Mouse (Mus musculus): ENCODE data around the gene 2310009B15Rik.
A peak's percentile ranks its signal among the peaks of the same experiment; 100 is the strongest.

The 2310009B15Rik gene

GRCm38 (mm10) chr1:138856101-138856950 is at the start of gene 2310009B15Rik:
2310009B15Rik (minus strand) TSS chr1:138856852.
- DNase-seq (ENCODE audit: low read depth, low spot score): peak; percentile 84

GRCm38 (mm10) chr1:138906256-138906655 is 49.6 kb upstream of the 2310009B15Rik start:
- DNase-seq (ENCODE audit: low read depth, low spot score): no peak

- DNase-seq (ENCODE audit: low read depth, low spot score): no peak
These were observed 48.6 kb upstream of the 2310009B15Rik start for GRCm38 (mm10) chr1:138905092-138905765.

- no peak for DNase-seq (ENCODE audit: low read depth, low spot score)
These were observed 47.2 kb upstream of the 2310009B15Rik start for GRCm38 (mm10) chr1:138903894-138904293.

DNA sequence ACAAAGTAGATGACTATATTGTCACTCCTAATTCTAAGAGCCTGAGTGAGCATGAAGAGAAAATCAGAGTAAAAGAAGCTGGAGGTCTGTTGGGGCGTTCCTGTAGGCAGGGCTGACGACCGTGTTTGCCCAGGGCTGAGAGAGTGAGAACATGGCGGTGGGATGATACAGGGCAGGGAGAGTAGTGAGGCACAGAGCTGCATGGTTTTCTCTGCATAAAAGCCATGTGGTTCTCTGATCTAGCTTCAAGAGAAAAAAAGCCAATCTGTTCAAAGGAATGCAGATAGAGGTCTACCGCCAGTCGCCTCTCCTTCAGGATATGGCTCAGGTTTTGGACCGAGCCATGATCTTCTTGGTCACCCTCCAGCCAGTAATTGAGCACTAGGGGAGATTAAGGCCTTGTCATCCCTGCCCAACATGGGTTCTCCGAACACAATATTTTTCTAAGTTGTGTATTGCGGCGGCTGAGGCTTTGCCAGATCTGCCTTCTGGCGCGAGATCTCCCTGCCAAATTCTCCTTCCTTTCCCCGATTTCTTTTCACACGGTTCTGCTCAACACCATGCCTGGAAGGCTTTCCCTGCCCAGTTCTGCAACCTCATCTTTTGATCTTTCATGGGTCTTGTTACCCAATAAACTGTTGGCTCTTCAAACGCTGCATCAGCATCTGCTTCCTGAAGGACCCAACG is 44.9 kb upstream of the 2310009B15Rik start:
- no peak for DNase-seq (ENCODE audit: low read depth, low spot score)

DNA sequence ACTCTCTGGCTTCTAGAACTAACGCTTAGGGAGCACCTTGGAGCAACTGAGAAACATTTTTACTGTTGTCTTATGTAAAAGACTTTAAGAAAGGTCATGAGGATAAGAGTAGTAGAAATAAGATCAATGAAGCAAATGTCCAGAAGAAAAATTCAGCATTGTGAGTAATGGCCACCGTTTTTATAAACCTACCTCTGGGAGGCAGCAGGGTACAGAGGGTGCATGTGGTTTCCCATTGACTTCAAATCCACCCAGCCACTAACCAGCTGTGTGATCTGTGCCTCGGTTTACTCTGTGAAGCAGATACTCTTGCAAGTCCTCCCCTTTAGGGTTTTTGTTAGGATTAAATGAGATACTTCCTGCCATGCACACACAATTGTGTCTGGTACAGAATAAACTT is 39.4 kb upstream of the 2310009B15Rik start:
- DNase-seq (ENCODE audit: low read depth, low spot score): no peak

DNA sequence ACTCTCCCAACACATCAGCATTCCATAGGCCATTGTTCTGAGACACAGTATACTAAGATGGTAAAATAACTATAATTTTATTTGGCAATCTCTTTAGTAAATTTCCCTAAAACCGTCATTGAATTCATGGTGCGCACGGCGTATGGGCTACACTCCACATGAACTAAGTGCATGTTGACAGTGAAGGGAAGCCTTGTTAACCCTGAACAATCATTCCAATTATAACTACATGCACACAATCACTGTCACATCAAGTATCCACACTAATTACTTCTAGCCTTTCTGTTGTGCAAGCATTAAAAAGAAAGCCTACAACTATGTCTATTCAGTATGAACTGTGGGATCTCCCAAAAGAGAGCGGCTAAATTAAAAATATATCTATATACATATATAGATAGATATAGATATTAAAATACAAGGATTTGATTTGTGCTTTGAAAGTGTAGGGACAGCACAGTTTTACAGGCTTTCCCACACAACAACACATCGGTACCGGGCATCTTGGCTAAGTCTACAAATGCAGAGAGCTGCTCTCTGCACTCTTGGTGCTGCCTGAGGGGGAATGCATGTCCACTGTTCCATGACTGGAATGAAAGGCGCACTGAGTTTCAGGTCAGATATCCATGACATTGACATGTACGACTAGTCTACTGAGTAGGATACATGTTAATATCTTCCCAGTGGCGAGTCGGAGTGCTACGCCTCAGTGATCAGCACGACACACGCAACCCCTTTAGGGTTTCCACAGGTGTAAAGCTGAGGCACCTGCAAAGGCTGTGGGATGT is 21.0 kb upstream of the 2310009B15Rik start:
- DNase-seq (ENCODE audit: low read depth, low spot score): no peak

GRCm38 (mm10) chr1:138876371-138877045 is 19.9 kb upstream of the 2310009B15Rik start:
- DNase-seq (ENCODE audit: low read depth, low spot score): no peak

DNA sequence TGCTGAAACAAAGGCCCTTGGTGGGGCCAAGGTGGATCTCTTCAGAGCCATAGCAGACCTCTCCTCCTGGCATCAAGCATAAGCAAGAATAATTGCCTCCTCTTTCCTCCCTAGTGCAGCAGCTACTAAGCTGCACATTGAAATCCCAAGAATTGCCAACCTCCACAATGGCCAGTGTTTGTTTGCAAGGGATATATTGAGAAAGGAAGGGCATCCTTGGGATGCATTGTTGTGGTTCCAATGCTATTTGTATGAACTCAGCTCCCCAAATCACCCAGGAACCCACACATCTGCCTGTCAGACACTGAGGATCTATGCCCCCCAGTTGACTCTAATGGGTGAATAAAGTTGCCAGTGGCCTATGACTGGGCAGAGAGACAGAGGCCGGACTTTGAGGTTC is 5.8 kb downstream of the 2310009B15Rik start:
- DNase-seq (ENCODE audit: low read depth, low spot score): no peak

GRCm38 (mm10) chr1:138850161-138850539 is 6.5 kb downstream of the 2310009B15Rik start:
- no peak for DNase-seq (ENCODE audit: low read depth, low spot score)

GRCm38 (mm10) chr1:138849531-138850160 is 7.0 kb downstream of the 2310009B15Rik start:
- no peak for DNase-seq (ENCODE audit: low read depth, low spot score)

DNA sequence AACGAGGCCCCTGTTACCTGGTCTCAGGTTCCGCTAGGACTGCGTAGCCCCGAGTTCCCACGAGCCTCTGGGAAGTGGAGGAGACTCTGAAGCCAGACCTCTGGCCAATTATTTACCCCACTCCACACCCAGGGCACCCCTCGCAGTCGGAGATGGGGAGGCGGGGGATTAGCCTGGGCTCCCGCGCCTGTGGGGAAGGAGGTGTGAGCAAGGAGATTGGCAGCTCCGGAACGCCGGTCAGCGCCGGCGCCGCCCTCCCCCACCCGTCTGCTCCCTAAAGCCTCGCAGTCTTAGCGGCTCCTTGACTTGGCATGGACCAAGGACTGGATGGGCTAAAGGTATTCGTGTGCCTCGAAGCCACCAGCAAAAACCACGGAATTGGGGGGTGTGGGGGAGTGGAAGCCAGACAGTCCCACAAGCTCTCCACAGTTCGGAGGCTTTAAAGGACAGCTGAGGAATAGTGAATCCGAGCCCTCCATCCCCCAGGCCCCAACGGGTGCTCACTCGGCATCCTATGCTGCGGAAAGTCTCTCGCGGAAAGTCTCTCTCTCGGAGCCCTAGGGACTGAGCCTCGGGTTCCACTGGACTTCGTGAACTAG is 8.0 kb downstream of the 2310009B15Rik start, which contains the start of gene Lhx9:
TSS of gene Lhx9 (minus strand) at position 67 of the 599 bp plus-strand sequence.
- no peak for DNase-seq (ENCODE audit: low read depth, low spot score)

DNA sequence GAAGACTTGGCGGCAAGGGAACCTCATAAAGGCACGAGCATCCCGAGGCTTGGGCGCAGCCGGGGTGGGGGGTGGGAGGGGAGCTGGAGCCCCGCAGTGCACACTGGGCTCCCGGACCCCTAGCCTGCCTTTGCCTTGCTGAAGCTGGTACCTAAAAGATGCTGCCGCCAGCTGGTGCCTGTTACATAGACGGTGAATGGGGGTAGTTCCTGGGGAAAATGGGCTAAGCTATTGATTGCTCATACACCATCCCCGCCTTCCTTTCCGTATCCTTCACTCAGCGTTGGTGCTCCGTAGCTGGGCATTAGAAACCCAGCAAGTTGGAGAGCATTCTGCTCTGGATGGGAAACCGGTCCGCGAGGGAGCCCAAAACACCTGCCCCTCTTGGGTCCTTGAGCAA is 8.6 kb downstream of the 2310009B15Rik start:
- no peak for DNase-seq (ENCODE audit: low read depth, low spot score)

DNA sequence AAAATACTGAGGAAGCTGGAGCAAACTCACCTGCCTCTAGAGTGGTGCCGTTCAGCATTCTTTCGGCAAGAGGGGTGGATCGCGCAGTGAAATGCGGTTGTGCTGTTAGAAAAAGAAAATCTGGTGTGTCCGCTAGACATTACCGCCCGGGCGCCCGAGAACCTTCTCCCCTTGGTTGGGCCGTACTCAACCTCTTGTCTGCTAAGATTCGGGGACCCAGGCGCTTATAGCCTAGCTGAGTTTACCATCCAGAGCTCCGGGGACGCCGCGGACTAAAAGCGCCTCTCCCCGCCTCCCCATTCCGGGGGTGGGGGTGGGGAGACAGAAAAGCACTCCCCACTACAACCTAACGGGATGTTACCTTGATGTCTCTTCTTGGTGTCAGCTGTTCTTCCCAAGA is 9.5 kb downstream of the 2310009B15Rik start:
- DNase-seq (ENCODE audit: low read depth, low spot score): no peak

DNA sequence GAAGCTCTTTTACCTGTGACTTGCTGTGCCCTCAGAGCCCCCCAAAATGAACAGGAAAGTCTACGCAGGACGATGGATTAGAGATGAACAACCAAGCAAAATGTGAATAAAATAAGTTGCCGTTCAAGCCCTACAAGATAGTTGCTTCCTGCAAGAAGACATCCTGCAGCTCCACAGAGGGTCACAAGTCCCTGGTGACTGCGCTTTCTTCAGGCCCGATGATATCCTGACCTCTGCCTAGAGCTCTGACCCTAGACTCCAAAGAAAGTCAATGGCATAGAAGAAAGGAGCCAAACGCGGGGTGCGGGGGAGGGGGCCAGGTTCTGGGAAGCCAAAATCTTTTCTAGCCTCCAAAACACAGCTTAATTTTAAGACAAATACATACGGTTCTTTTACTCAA is 10.1 kb downstream of the 2310009B15Rik start:
- DNase-seq (ENCODE audit: low read depth, low spot score): no peak

- DNase-seq (ENCODE audit: low read depth, low spot score): no peak
These were observed 10.5 kb downstream of the 2310009B15Rik start for GRCm38 (mm10) chr1:138846131-138846530.

DNA sequence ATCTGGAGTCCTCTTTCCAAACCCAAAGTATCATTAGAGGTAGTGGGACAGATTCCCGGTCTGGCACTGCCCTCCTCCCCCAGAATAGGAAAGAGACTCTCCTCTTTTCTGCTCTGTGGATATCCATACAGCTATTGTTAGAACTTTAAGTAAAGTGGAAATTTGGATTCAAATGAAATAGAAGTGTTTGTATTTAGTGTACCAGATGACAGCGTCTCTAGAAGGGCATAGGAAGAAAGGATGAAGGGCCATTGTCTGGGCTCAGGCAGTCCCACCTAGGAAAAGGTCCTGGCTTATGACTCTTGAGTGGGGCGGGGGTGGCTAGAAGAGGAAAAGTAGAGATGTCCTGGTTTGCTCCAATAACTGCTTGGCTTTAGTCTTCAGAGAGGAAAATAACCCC is 11.2 kb downstream of the 2310009B15Rik start:
- DNase-seq (ENCODE audit: low read depth, low spot score): no peak

- DNase-seq (ENCODE audit: low read depth, low spot score): no peak
These were observed 12.5 kb downstream of the 2310009B15Rik start for GRCm38 (mm10) chr1:138844166-138844565.

DNA sequence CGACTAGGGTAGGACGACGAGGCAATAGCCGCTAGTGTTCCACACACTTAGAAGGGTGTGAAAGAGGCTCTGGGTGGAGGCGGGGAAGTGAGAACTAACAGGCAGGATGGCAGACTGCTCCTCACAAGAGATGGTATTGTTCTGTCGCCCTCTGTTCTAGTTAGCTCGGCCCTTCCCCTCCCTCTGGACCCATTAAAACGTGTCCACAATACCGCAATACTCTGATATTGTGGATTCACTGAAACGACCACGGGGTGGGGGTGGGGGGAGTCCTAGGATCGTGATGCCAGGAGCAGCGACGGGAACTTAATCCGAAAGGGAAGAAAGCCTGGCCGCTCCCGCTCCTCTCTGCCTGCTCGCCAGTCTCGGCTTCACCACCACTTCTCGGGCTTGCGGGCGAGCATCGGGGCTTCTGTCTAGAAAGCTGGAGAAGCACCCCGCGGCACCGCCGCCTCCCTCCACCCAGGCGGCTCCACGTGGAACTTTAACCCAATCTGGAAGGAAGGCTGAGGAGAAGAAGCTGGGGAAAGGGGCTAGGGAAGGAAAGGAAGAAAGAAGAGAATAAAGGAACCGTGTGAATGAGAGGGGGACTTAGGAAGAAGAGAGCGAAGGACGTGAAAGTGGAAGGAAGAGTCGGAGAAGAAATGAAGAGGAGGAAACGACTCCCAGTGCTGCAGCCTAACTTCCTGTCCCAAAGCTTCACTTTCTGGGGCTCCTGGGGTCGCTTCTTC is 13.1 kb downstream of the 2310009B15Rik start:
- no peak for DNase-seq (ENCODE audit: low read depth, low spot score)

Data from CD4-positive helper T cell, adult 2 months (primary cell).